Mouse (Mus musculus): Measurements from ENCODE around the gene Rpl6. TPM values are rescaled to one million over a fixed set of nuclear protein-coding genes. Genes with fewer than 3 reads are reported as not detected.

Rpl6 gene
- total and polyA plus RNA-seq, 3 experiments: 677 to 2,249 (median 1,317) TPM

GRCm38 (mm10) chr5:121233726-121234125 lies 29.4 kb downstream of the Rpl6 start:
- no peaks in the 10 kb centered on the region for H3K27me3 ChIP-seq (ENCODE audit: insufficient read depth, low read length)
- TF ChIP-seq CTCF (IDR thresholded peaks at IDR 0.05; ENCODE audit: low read depth, low read length): no peak
- TF ChIP-seq GATA1 (IDR thresholded peaks at IDR 0.05; ENCODE audit: borderline replicate concordance, low read length): no peak
- no peak for TF ChIP-seq GATA2 (IDR thresholded peaks at IDR 0.05; ENCODE audit: borderline replicate concordance, low read depth, low read length)
- TF ChIP-seq TAL1 (conservative IDR thresholded peaks at IDR 0.05; ENCODE audit: low read depth, low read length): no peak
- TF ChIP-seq POLR2AphosphoS5 (IDR thresholded peaks at IDR 0.05; ENCODE audit: insufficient replicate concordance, low read depth, low read length): no peak
- peaks cover 81% of the 10 kb centered on the region for H3K4me1 ChIP-seq (ENCODE audit: insufficient read depth, low read depth, low read length)
- DNase-seq (ENCODE audit: low spot score): no peak
- H3K4me3 ChIP-seq (ENCODE audit: low read depth, low read length): peak overlapping the region; percentile 35; the same call in 1 of the 2 replicates
- H3K36me3 ChIP-seq (replicated peaks): peaks cover 47% of the 10 kb centered on the region
- ATAC-seq (ENCODE audit: extremely low read depth, insufficient number of reproducible peaks, low FRiP score, poor library complexity, severe bottlenecking): no peak
- H3K9me3 ChIP-seq (replicated peaks): no peaks in the 10 kb centered on the region

- peak; percentile 88 for ATAC-seq (ENCODE audit: extremely low read depth, insufficient number of reproducible peaks, low FRiP score, poor library complexity, severe bottlenecking)
- Histone ChIP-seq H3K9me3 (replicated peaks) (no peaks in the 10 kb centered on the region), H3K4me1 (ENCODE audit: insufficient read depth, low read depth, low read length) (peaks cover 85% of the 10 kb centered on the region), H3K4me3 (ENCODE audit: low read depth, low read length) (peak overlapping the region; percentile 48; the same call in 1 of the 2 replicates), H3K36me3 (replicated peaks) (peaks cover 30% of the 10 kb centered on the region), H3K27me3 (ENCODE audit: insufficient read depth, low read length) (no peaks in the 10 kb centered on the region)
- DNase-seq (ENCODE audit: low spot score): peak; percentile 53
- TF ChIP-seq CTCF (IDR thresholded peaks at IDR 0.05; ENCODE audit: low read depth, low read length): no peak
- TF ChIP-seq POLR2AphosphoS5 (IDR thresholded peaks at IDR 0.05; ENCODE audit: insufficient replicate concordance, low read depth, low read length): no peak
- TF ChIP-seq TAL1 (conservative IDR thresholded peaks at IDR 0.05; ENCODE audit: low read depth, low read length): peak; percentile 99
- no peak for TF ChIP-seq GATA1 (IDR thresholded peaks at IDR 0.05; ENCODE audit: borderline replicate concordance, low read length)
- peak; percentile 45; the same call in 1 of the 2 replicates for TF ChIP-seq GATA2 (IDR thresholded peaks at IDR 0.05; ENCODE audit: borderline replicate concordance, low read depth, low read length)
Observed at GRCm38 (mm10) chr5:121236171-121236570, 31.9 kb downstream of the Rpl6 start.

GRCm38 (mm10) chr5:121238208-121238607 lies 33.9 kb downstream of the Rpl6 start:
- ATAC-seq (ENCODE audit: extremely low read depth, insufficient number of reproducible peaks, low FRiP score, poor library complexity, severe bottlenecking) (no peak), DNase-seq (ENCODE audit: low spot score) (no peak)
- no peak overlapping the region for H3K4me3 ChIP-seq (ENCODE audit: low read depth, low read length)
- H3K4me1 ChIP-seq (ENCODE audit: insufficient read depth, low read depth, low read length): peaks cover 89% of the 10 kb centered on the region
- H3K36me3 ChIP-seq (replicated peaks): peaks cover 23% of the 10 kb centered on the region
- TF ChIP-seq POLR2AphosphoS5 (IDR thresholded peaks at IDR 0.05; ENCODE audit: insufficient replicate concordance, low read depth, low read length) (no peak), TAL1 (conservative IDR thresholded peaks at IDR 0.05; ENCODE audit: low read depth, low read length) (no peak), GATA2 (IDR thresholded peaks at IDR 0.05; ENCODE audit: borderline replicate concordance, low read depth, low read length) (no peak), GATA1 (IDR thresholded peaks at IDR 0.05; ENCODE audit: borderline replicate concordance, low read length) (no peak), CTCF (IDR thresholded peaks at IDR 0.05; ENCODE audit: low read depth, low read length) (no peak)
- no peaks in the 10 kb centered on the region for H3K27me3 ChIP-seq (ENCODE audit: insufficient read depth, low read length)
- no peaks in the 10 kb centered on the region for H3K9me3 ChIP-seq (replicated peaks)

GRCm38 (mm10) chr5:121239846-121240245 lies 35.6 kb downstream of the Rpl6 start:
- DNase-seq (ENCODE audit: low spot score) (no peak), ATAC-seq (ENCODE audit: extremely low read depth, insufficient number of reproducible peaks, low FRiP score, poor library complexity, severe bottlenecking) (0 out of 2 replicates have a peak, but pooled peaks have one; percentile 11)
- Histone ChIP-seq H3K4me1 (ENCODE audit: insufficient read depth, low read depth, low read length) (peaks cover 88% of the 10 kb centered on the region), H3K27me3 (ENCODE audit: insufficient read depth, low read length) (no peaks in the 10 kb centered on the region), H3K9me3 (replicated peaks) (no peaks in the 10 kb centered on the region), H3K4me3 (ENCODE audit: low read depth, low read length) (no peak overlapping the region; the same call in 1 of the 2 replicates), H3K36me3 (replicated peaks) (peaks cover 18% of the 10 kb centered on the region)
- no peak for TF ChIP-seq GATA1 (IDR thresholded peaks at IDR 0.05; ENCODE audit: borderline replicate concordance, low read length)
- no peak for TF ChIP-seq POLR2AphosphoS5 (IDR thresholded peaks at IDR 0.05; ENCODE audit: insufficient replicate concordance, low read depth, low read length)
- no peak for TF ChIP-seq GATA2 (IDR thresholded peaks at IDR 0.05; ENCODE audit: borderline replicate concordance, low read depth, low read length)
- TF ChIP-seq TAL1 (conservative IDR thresholded peaks at IDR 0.05; ENCODE audit: low read depth, low read length): no peak
- TF ChIP-seq CTCF (IDR thresholded peaks at IDR 0.05; ENCODE audit: low read depth, low read length): no peak

- Histone ChIP-seq H3K36me3 (replicated peaks) (peaks cover 21% of the 10 kb centered on the region), H3K27me3 (ENCODE audit: insufficient read depth, low read length) (no peaks in the 10 kb centered on the region), H3K4me1 (ENCODE audit: insufficient read depth, low read depth, low read length) (peaks cover 93% of the 10 kb centered on the region), H3K9me3 (replicated peaks) (no peaks in the 10 kb centered on the region), H3K4me3 (ENCODE audit: low read depth, low read length) (no peak overlapping the region)
- DNase-seq (ENCODE audit: low spot score): no peak
- no peak for TF ChIP-seq CTCF (IDR thresholded peaks at IDR 0.05; ENCODE audit: low read depth, low read length)
- TF ChIP-seq TAL1 (conservative IDR thresholded peaks at IDR 0.05; ENCODE audit: low read depth, low read length): no peak
- no peak for TF ChIP-seq GATA1 (IDR thresholded peaks at IDR 0.05; ENCODE audit: borderline replicate concordance, low read length)
- no peak for TF ChIP-seq GATA2 (IDR thresholded peaks at IDR 0.05; ENCODE audit: borderline replicate concordance, low read depth, low read length)
- TF ChIP-seq POLR2AphosphoS5 (IDR thresholded peaks at IDR 0.05; ENCODE audit: insufficient replicate concordance, low read depth, low read length): no peak
- no peak for ATAC-seq (ENCODE audit: extremely low read depth, insufficient number of reproducible peaks, low FRiP score, poor library complexity, severe bottlenecking)
Observed at GRCm38 (mm10) chr5:121241182-121241581, 36.9 kb downstream of the Rpl6 start.

GRCm38 (mm10) chr5:121242261-121242660 lies 38.0 kb downstream of the Rpl6 start:
- ATAC-seq (ENCODE audit: extremely low read depth, insufficient number of reproducible peaks, low FRiP score, poor library complexity, severe bottlenecking): peak; percentile 6; the same call in 1 of the 2 replicates
- H3K36me3 ChIP-seq (replicated peaks): peaks cover 24% of the 10 kb centered on the region

More at GRCm38 (mm10) chr5:121242261-121242660, 38.0 kb downstream of the Rpl6 start:
- Histone ChIP-seq H3K4me1 (ENCODE audit: insufficient read depth, low read depth, low read length) (peaks cover 89% of the 10 kb centered on the region), H3K4me3 (ENCODE audit: low read depth, low read length) (peak overlapping the region; percentile 20; the same call in 1 of the 2 replicates), H3K9me3 (replicated peaks) (no peaks in the 10 kb centered on the region), H3K27me3 (ENCODE audit: insufficient read depth, low read length) (no peaks in the 10 kb centered on the region)
- TF ChIP-seq TAL1 (conservative IDR thresholded peaks at IDR 0.05; ENCODE audit: low read depth, low read length) (no peak), POLR2AphosphoS5 (IDR thresholded peaks at IDR 0.05; ENCODE audit: insufficient replicate concordance, low read depth, low read length) (no peak), GATA2 (IDR thresholded peaks at IDR 0.05; ENCODE audit: borderline replicate concordance, low read depth, low read length) (no peak), GATA1 (IDR thresholded peaks at IDR 0.05; ENCODE audit: borderline replicate concordance, low read length) (no peak)
- DNase-seq (ENCODE audit: low spot score): no peak

All from G1E (cell line).